Mouse (Mus musculus) stomach, embryonic 14.5 days (tissue): ENCODE data around the gene Smurf1. TPM values are rescaled to one million over a fixed set of nuclear protein-coding genes. Genes with fewer than 3 reads are reported as not detected.

ENCODE experiments used
- ATAC-seq: fragments of 200-750 bp; cut with Nextera tagmentation; 2 replicates; pipeline ENCODE4 v1.8.0; 2017; ENCODE audit warnings: low read depth, moderate TSS enrichment; ENCODE audit not compliant: insufficient number of reproducible peaks, insufficient read depth, low FRiP score
- H3K27ac ChIP-seq: fragments of 300-500 bp; sonication (generic); 2 replicates; pipeline ENCODE4 v1.5.1; 2014; ENCODE audit warnings: mild to moderate bottlenecking, low read length, moderate library complexity, mixed read lengths
- H3K27me3 ChIP-seq: fragments of 300-500 bp; sonication (generic); 2 replicates; pipeline ENCODE4 v1.6.1; 2014; ENCODE audit warnings: low read length, control low read depth, mixed read lengths; ENCODE audit not compliant: control insufficient read depth, insufficient read depth
- H3K36me3 ChIP-seq: fragments of 300-500 bp; sonication (generic); 2 replicates; pipeline ENCODE4 v1.6.1; 2014; ENCODE audit warnings: mild to moderate bottlenecking, control low read depth, low read length, moderate library complexity, mixed read lengths; ENCODE audit not compliant: control insufficient read depth, insufficient read depth
- H3K4me1 ChIP-seq: fragments of 300-500 bp; sonication (generic); 2 replicates; pipeline ENCODE4 v1.6.1; 2014; ENCODE audit warnings: low read length, control low read depth, mixed read lengths; ENCODE audit not compliant: control insufficient read depth, insufficient read depth
- H3K4me2 ChIP-seq: fragments of 300-500 bp; sonication (generic); replicated peaks from 2 replicates; pipeline ENCODE4 v1.6.1; 2014; ENCODE audit warnings: low read depth, low read length, control low read depth
- H3K4me3 ChIP-seq: fragments of 300-500 bp; sonication (generic); 2 replicates; pipeline ENCODE4 v1.5.1; 2014; ENCODE audit warnings: low read depth, low read length, control low read depth
- H3K9ac ChIP-seq: fragments of 300-500 bp; sonication (generic); replicated peaks from 2 replicates; pipeline ENCODE4 v1.6.1; 2014; ENCODE audit warnings: low read depth, mild to moderate bottlenecking, control low read depth, low read length, moderate library complexity, mixed read lengths
- H3K9me3 ChIP-seq: fragments of 300-500 bp; sonication (generic); 2 replicates; pipeline ENCODE4 v1.6.1; 2016; ENCODE audit warnings: low read depth, low read length, control low read depth; ENCODE audit not compliant: control insufficient read depth
- WGBS: fragments of 180-500 bp; shearing (Covaris S2); extraction: QIAGEN DNeasy Blood & Tissue Kit; methylation state at CpG from one replicate; pipeline ENCODE4 v1.1.7; 2014; 5-methylcytosine and 5-hydroxymethylcytosine counted together
- polyA plus RNA-seq: library from polyadenylated mRNA; unstranded; fragments of >200 nt; fragmentation: Nextera tagmentation; extraction: Ambion mirVana; gene quantifications from 2 replicates; pipeline ENCODE4 v1.2.1, GENCODE M21; 2014

Smurf1 gene
- polyA plus RNA-seq, 1 experiment from 2014 or later, result 15.6 TPM

GRCm38 (mm10) chr5:144937304-144937703 is 28.3 kb downstream of the Smurf1 start:
- Histone ChIP-seq H3K4me2 (no peak overlapping the region), H3K4me1 (peaks cover 13% of the 10 kb centered on the region), H3K27ac (no peak overlapping the region), H3K27me3 (no peaks in the 10 kb centered on the region), H3K36me3 (no peaks in the 10 kb centered on the region), H3K9me3 (no peaks in the 10 kb centered on the region), H3K9ac (no peak overlapping the region), H3K4me3 (no peak overlapping the region)
- WGBS, result 87% methylated on average over 2 of the region's 2 CpGs
- no peak for ATAC-seq

DNA sequence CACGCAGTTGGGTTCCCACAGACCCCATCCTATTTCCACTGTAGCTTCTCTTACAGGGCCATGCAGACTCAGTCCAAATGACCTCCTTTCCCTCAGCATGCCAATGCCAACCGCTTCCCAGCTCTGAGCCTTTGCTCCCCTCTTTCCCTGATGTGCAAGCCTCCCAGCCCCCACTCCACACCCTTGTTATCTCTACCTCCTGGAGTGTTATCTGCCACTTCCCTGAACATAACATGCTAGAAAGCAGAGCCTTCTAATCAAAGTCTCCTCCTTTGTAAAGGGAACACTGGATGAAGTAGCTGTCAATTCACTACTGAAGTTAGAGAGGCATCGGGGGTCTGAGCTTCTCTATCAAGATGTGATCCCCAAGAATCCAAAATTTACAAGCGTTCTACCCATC is 32.2 kb downstream of the Smurf1 start:
- H3K27me3 ChIP-seq, result no peaks in the 10 kb centered on the region
- ATAC-seq, result no peak

GRCm38 (mm10) chr5:144931841-144932240 is 33.8 kb downstream of the Smurf1 start:
- ATAC-seq, result no peak
- H3K27me3 ChIP-seq, result no peaks in the 10 kb centered on the region
- WGBS, result 84% methylated on average over 5 of the region's 5 CpGs
- H3K36me3 ChIP-seq, result no peaks in the 10 kb centered on the region
- no peaks in the 10 kb centered on the region for H3K9me3 ChIP-seq
- H3K27ac ChIP-seq, result no peak overlapping the region
- no peak overlapping the region for H3K4me3 ChIP-seq
- H3K4me1 ChIP-seq, result peaks cover 21% of the 10 kb centered on the region
- H3K9ac ChIP-seq, result no peak overlapping the region
- no peak overlapping the region for H3K4me2 ChIP-seq

More for the DNA sequence above, 32.2 kb downstream of the Smurf1 start:
- WGBS, result 48% methylated on average over 4 of the region's 4 CpGs
- no peak overlapping the region for H3K27ac ChIP-seq
- peaks cover 18% of the 10 kb centered on the region for H3K4me1 ChIP-seq
- no peaks in the 10 kb centered on the region for H3K36me3 ChIP-seq
- no peak overlapping the region for H3K4me2 ChIP-seq
- H3K4me3 ChIP-seq, result no peak overlapping the region
- H3K9ac ChIP-seq, result no peak overlapping the region
- no peaks in the 10 kb centered on the region for H3K9me3 ChIP-seq

- 61% methylated on average over 11 of the region's 11 CpGs for WGBS
- no peak for ATAC-seq
Observed at GRCm38 (mm10) chr5:144928856-144929713, 36.6 kb downstream of the Smurf1 start.

GRCm38 (mm10) chr5:144926275-144926674 is 39.4 kb downstream of the Smurf1 start:
- peaks cover 16% of the 10 kb centered on the region; the same call in 1 of the 2 replicates for H3K4me1 ChIP-seq
- H3K9ac ChIP-seq, result no peak overlapping the region
- H3K36me3 ChIP-seq, result no peaks in the 10 kb centered on the region
- H3K27ac ChIP-seq, result no peak overlapping the region
- H3K4me3 ChIP-seq, result no peak overlapping the region
- no peaks in the 10 kb centered on the region for H3K27me3 ChIP-seq
- no peak for ATAC-seq
- H3K4me2 ChIP-seq, result no peak overlapping the region
- no peaks in the 10 kb centered on the region for H3K9me3 ChIP-seq
- 93% methylated on average over 2 of the region's 2 CpGs for WGBS

More at GRCm38 (mm10) chr5:144928856-144929713, 36.6 kb downstream of the Smurf1 start:
- Histone ChIP-seq H3K27me3 (no peaks in the 10 kb centered on the region), H3K4me1 (peaks cover 13% of the 10 kb centered on the region; the same call in 1 of the 2 replicates), H3K4me2 (no peak overlapping the region), H3K9me3 (no peaks in the 10 kb centered on the region), H3K27ac (no peak overlapping the region), H3K36me3 (no peaks in the 10 kb centered on the region), H3K4me3 (no peak overlapping the region), H3K9ac (no peak overlapping the region)

DNA sequence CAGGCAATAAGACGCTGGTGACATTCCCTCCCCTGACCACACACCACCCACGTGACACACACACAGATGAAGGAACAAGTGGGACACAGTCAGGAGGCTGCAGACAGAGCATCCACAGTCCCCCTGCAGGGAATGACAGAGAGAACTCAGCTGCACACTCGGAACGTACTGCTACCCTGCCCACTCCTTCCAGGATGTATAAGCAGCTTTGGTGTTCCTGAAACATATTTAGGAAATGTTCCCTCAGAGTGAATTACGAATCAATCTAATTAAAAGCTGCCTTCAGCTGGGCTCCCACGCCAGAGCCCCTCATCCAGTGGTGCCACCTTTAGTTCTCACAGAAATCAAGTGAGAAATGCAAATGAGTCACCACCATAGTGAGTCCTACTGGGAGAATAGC is 42.3 kb downstream of the Smurf1 start:
- 42% methylated on average over 6 of the region's 6 CpGs for WGBS

GRCm38 (mm10) chr5:144919790-144920189 is 45.9 kb downstream of the Smurf1 start:
- WGBS, result 82% methylated on average over 8 of the region's 8 CpGs
- peaks cover 37% of the 10 kb centered on the region; the same call in 1 of the 2 replicates for H3K4me1 ChIP-seq

More for the DNA sequence above, 42.3 kb downstream of the Smurf1 start:
- Histone ChIP-seq H3K4me1 (peaks cover 24% of the 10 kb centered on the region; the same call in 1 of the 2 replicates), H3K36me3 (no peaks in the 10 kb centered on the region), H3K27me3 (no peaks in the 10 kb centered on the region), H3K4me3 (no peak overlapping the region), H3K9ac (no peak overlapping the region), H3K9me3 (no peaks in the 10 kb centered on the region), H3K4me2 (no peak overlapping the region), H3K27ac (no peak overlapping the region)
- ATAC-seq, result no peak

GRCm38 (mm10) chr5:144919194-144919593 is 46.5 kb downstream of the Smurf1 start:
- Histone ChIP-seq H3K4me2 (no peak overlapping the region), H3K27me3 (no peaks in the 10 kb centered on the region), H3K9me3 (no peaks in the 10 kb centered on the region), H3K4me1 (peaks cover 42% of the 10 kb centered on the region; the same call in 1 of the 2 replicates), H3K27ac (no peak overlapping the region), H3K4me3 (no peak overlapping the region), H3K9ac (no peak overlapping the region), H3K36me3 (no peaks in the 10 kb centered on the region)
- no peak for ATAC-seq
- 76% methylated on average over 9 of the region's 9 CpGs for WGBS

More at GRCm38 (mm10) chr5:144919790-144920189, 45.9 kb downstream of the Smurf1 start:
- no peak overlapping the region for H3K27ac ChIP-seq
- H3K27me3 ChIP-seq, result no peaks in the 10 kb centered on the region
- ATAC-seq, result no peak
- H3K9me3 ChIP-seq, result no peaks in the 10 kb centered on the region
- no peak overlapping the region for H3K4me2 ChIP-seq
- H3K4me3 ChIP-seq, result no peak overlapping the region
- H3K9ac ChIP-seq, result no peak overlapping the region
- H3K36me3 ChIP-seq, result no peaks in the 10 kb centered on the region
